Mouse (Mus musculus) Patski (cell line): Measurements from ENCODE around the gene Scimp. TPM values are rescaled to one million over a fixed set of nuclear protein-coding genes. Genes with fewer than 3 reads are reported as not detected.
"Not testable (repeated sequence)": the region's sequence is repeated elsewhere in the genome, so short reads cannot be mapped to it uniquely, and the experiment has no call there.

Source experiments
- ATAC-seq: fragments of 100-300 bp; one replicate; pipeline ENCODE4 v1.8.0; 2021
- CTCF ChIA-PET: fragments of 350-600 bp; sonication (Branson Sonifier 250); formaldehyde crosslinking; loops from one replicate; lab custom pipeline; 2022; ENCODE audit warnings: inconsistent platforms; lab: Charles Lee
- POLR2A ChIA-PET: fragments of 350-600 bp; sonication (Branson Sonifier 250); formaldehyde crosslinking; loops from one replicate; lab custom pipeline; 2022; ENCODE audit warnings: antibody characterized with exemption, inconsistent platforms; lab: Charles Lee
- DNase-seq: peaks from one replicate; pipeline ENCODE4 v3.0.0-alpha.2; 2011; ENCODE audit warnings: low read depth, low spot score
- H3K27me3 ChIP-seq: fragments of 371-371 bp; one replicate; pipeline ENCODE4 v1.5.1; 2021
- CTCF ChIP-seq: fragments of 100-300 bp; IDR thresholded peaks from one replicate; pipeline ENCODE4 v1.5.1; 2021
- in situ Hi-C: fragments of 300-500 bp; cut with MboI; formaldehyde crosslinking; loops from 3 replicates; pipeline ENCODE4 v1.11.1; 2018; ENCODE audit warnings: low pct_unique_long_range_greater_than_20kb, mixed read lengths
- polyA plus RNA-seq: library from polyadenylated mRNA; unstranded; gene quantifications from one replicate; pipeline ENCODE4 v1.2.3, GENCODE M21; 2021

Gene Scimp
- polyA plus RNA-seq, 1 experiment from 2014 or later, result 0.05 TPM

DNA sequence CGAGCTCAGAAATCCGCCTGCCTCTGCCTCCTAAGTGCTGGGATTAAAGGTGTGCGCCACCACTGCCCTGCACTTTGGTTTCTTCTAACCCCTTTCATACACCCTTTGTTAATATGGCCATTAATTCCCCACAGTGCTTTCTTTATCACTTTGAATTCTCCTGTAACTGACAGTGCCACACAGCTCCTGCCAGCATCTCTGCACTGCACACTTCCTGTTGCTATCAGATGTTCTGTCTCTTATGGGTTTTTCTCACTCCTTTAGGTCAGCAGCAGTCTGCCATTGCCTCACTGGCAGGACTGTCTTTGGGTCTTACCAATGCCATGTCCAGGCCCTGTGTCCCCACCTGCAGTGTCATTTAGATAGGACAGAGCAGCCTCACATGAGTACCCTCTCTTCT is 41.6 kb downstream of the Scimp start:
- ATAC-seq (no peak), DNase-seq (no peak)
- TF ChIP-seq CTCF, result no peak
- no peaks in the 10 kb centered on the region for H3K27me3 ChIP-seq
- CTCF ChIA-PET, result no interaction called here
- in situ Hi-C loops, result no loop called here
- POLR2A ChIA-PET, result no interaction called here

DNA sequence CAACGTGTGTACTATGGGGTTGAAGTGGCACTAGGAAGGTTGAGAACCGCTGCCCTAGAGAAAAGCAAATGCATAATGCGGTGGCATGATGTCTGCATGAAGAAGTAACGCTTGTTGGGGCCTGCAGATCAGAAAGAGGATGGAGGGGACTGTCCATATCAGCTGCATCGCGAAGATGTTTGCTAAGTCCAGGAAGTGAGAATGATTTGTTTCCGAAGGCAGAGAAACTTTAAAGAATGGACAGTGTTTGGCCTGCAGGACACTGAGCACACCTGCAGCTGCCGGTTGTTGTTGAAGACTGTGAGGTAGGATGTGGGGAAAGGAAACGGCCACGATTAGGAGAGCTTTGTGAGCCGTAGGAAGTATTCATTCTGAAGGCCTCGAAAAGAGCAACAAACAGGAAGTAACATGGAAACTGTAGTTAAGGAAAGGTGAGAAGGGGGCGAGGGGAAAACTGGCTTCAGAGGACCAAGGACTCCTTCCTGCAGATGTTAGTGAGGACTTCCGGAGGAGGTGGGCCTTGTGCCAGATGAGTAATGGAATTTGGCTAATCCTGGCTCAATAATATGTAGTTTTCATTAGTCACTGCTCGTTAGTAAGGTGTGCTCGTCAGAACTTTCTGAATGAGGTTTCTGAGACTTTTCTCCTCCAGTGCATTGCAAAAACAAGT is 46.5 kb downstream of the Scimp start:
- ChIA-PET POLR2A (interaction anchor here (0.6 kb wide), 1 partner anchor 242 kb away, joined by 3 read pairs; no protein-coding TSS in a partner anchor), CTCF (interaction anchor here (3.3 kb wide), 1 partner anchor 11 kb away, joined by 16 read pairs; no protein-coding TSS in a partner anchor)
- DNase-seq, result no peak
- in situ Hi-C loops, result no loop called here
- no peak for TF ChIP-seq CTCF
- ATAC-seq, result no peak
- no peaks in the 10 kb centered on the region for H3K27me3 ChIP-seq

DNA sequence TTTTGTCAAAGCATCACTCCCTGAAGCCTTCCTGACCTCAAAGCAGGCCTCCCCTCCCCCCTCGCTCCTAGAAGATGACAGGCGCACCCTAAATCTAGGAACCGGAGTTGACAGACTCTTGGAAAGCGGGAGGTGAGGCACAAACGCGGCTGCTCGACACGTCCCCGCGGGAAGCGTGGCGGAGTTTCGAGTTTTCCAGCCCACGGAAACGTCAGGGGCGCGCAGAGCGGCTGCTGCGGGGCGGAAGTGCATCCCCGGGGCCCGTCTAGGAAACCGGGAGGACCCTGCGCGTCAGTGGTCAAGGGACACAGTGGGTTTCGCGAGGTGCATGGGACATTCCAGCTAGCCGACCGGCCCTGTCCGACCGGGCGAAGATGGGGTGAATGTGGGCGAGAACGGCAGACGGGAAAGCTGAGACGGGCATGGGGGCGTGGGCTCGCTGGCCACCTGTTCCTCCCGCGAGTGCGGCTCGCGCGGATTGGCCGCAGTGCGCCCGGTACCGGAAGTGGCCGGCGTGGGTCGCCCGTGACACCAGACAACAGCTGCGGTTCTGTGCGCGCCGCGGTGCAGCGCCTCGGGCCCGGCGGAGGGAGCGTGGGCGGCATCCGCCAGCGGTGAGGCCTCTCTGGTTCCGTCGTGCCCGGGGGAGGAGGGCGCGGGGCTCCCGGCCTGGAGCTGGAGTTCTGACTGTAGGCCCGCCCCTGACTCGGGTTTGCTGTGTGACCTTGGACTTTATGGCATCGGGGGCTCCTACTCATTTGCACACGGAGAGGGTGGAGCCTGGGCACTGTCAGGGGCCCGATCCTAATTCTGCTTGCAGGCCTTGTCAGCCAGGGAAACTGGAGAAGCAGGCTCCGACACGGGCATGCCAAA is 48.2 kb downstream of the Scimp start, which contains the start of gene Zfp3:
Gene Zfp3, plus strand, starts transcription at position 274 of the 873 bp plus-strand sequence.
- POLR2A ChIA-PET, result interaction anchor here (0.6 to 0.9 kb wide), 2 partner anchors 9 to 80 kb away, joined by 3 read pairs; no protein-coding TSS in a partner anchor
- in situ Hi-C loops, result no loop called here
- TF ChIP-seq CTCF, result no peak
- CTCF ChIA-PET, result no interaction called here
- H3K27me3 ChIP-seq, result no peaks in the 10 kb centered on the region
- no peak for DNase-seq
- ATAC-seq, result peak; percentile 83

DNA sequence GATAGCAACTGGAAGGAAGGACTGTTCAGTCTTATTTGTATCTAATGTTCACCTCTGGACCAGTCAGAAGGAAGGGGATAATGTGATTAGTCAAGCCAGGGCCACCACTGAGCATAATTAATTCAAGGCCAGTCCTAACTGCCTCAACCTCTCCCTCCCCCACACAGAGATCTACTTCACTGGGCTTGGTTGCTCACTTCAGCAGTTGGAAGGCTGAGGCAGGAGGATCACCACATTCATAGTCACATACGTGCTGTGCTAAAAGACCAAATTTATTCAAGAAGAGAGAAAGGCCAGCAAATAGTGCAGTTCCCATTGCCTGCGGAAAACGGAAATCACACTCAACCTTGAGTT is 48.8 kb downstream of the Scimp start:
- no peak for TF ChIP-seq CTCF
- POLR2A ChIA-PET, result no interaction called here
- DNase-seq, result no peak
- CTCF ChIA-PET, result no interaction called here
- in situ Hi-C loops, result no loop called here
- no peak for ATAC-seq
- H3K27me3 ChIP-seq, result no peaks in the 10 kb centered on the region

DNA sequence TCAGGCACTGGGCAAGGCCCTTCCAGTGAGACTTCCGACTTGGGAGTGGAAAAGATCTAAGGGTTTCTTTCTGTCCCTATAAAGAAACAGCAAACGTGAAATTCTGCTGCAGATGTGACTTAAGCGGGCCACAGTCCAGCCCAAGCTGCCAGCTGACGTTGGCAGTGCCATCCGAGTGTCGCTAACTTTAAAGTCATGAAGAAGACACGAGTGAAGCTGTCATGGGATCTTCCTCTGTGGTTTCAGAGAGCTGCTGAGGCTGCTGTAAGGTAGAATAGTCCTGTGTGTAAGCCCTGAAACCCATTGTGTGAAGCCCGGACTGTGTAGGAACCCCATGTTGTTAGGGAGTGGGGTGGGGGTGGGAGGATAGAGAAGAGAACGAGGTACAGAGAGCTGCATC is 49.7 kb downstream of the Scimp start:
- POLR2A ChIA-PET, result no interaction called here
- DNase-seq (no peak), ATAC-seq (no peak)
- no peaks in the 10 kb centered on the region for H3K27me3 ChIP-seq
- TF ChIP-seq CTCF, result no peak
- CTCF ChIA-PET, result no interaction called here
- in situ Hi-C loops, result no loop called here

DNA sequence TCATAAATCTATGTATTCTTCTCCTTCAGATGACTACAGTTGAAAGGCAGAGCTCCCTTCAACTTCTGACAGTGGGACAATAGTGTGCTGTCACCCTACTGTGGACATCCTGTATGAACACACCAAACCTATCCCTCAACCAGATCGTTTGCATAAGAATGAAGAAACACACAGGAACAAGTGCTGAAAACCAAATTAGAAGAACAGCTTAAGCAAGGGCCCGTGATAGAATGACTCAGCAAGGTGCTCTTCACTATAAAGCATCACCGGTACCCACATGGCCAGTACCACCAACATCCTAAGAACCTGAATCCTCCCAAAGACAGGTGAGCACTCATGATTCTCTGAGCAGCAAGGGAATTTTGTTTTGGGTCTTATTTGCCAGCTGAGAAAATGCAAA is 51.9 kb downstream of the Scimp start:
- CTCF ChIA-PET, ATAC-seq, H3K27me3 ChIP-seq, POLR2A ChIA-PET, in situ Hi-C loops, DNase-seq: not testable (repeated sequence)

DNA sequence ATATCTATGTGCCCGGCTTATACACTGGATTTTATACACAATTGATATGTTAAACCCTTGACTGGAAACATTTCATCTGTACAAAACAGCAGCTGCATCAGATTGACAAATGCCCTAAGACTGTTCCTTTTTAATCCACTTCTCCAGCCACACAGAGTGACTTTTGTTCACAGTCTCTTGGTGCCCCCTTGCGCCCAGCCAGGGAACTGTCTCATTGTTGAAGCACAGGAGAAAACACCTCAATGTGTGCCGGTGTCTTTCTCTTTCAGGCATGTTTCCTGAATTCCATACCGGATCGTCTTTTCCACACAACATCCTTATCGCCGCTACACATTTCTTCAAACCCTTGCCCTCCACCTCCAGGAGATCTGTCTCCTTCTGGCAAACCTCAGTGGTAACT is 56.7 kb downstream of the Scimp start:
- in situ Hi-C loops, result loop anchor here (10.0 kb wide), 1 partner anchor 341 kb away; the partner anchor contains the start of gene Pelp1

DNA sequence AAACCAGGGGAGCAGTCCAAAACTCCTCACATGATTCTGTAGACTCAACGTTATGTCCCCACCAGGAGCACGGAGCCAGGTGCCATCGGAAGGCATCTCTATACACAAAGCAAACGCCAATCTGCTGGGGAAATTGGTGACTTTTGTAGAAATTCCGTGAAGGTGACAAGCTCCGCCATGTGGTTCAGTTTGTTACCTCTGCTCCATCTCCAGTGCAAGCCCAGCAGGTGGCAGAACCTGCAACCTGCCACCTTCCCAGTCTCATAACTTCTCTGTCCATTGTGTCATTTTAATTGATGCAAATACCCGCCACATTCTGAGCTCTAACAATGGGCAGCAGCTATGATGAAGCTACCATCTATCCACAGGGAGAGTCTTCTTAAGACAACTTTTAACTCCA is 57.4 kb downstream of the Scimp start:
- CTCF ChIA-PET, result interaction anchor here (0.7 to 1.5 kb wide), 10 partner anchors 10 to 228 kb away, joined by 3 to 5 read pairs (median 3); partner anchors contain the start of genes Rnf167 and Slc25a11

More for the DNA sequence above, 56.7 kb downstream of the Scimp start:
- TF ChIP-seq CTCF, result peak; percentile 92
- POLR2A ChIA-PET, result interaction anchor here (1.1 kb wide), 1 partner anchor 11 kb away, joined by 4 read pairs; no protein-coding TSS in a partner anchor
- peaks cover under 1% of the 10 kb centered on the region for H3K27me3 ChIP-seq
- ATAC-seq (no peak), DNase-seq (no peak)
- CTCF ChIA-PET, result interaction anchor here (0.7 to 1.5 kb wide), 8 partner anchors 10 to 228 kb away, joined by 3 to 5 read pairs (median 3); partner anchors contain the start of genes Rnf167 and Slc25a11

DNA sequence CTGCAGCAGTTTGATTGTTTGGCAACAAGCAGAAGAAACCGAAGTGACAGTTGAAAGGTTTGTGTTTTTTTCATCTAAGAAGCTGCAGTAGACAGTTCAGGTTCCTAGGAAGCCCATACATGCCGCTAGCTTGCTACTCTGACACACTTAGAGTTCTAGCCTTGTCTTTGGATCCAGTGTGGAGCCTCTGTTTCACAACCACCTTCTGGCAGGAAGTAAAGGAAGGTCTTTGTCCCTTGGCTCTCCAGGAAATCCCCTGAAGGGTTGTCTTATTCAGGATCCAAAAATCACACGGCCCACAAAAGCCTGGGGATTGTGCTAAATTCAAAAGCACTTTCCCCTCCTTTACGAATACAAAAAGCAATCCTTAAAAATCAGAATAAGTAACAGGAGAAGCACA is 57.9 kb downstream of the Scimp start:
- CTCF ChIA-PET, result interaction anchor here (0.8 to 1.1 kb wide), 4 partner anchors 9 to 47 kb away, joined by 3 to 5 read pairs (median 3); no protein-coding TSS in a partner anchor
- no peak for DNase-seq
- no peak for TF ChIP-seq CTCF
- in situ Hi-C loops, result loop anchor here (5.0 to 10.0 kb wide), 4 partner anchors 67 to 340 kb away; partner anchors contain the start of genes Camta2, Gltpd2 and Pelp1
- ATAC-seq, result no peak
- POLR2A ChIA-PET, result interaction anchor here (1.1 kb wide), 1 partner anchor 10 kb away, joined by 4 read pairs; no protein-coding TSS in a partner anchor
- H3K27me3 ChIP-seq, result peaks cover 3% of the 10 kb centered on the region

More for the DNA sequence above, 57.4 kb downstream of the Scimp start:
- in situ Hi-C loops, result loop anchor here (5.0 to 10.0 kb wide), 4 partner anchors 68 to 340 kb away; partner anchors contain the start of genes Camta2, Gltpd2 and Pelp1
- peak; percentile 38 for TF ChIP-seq CTCF
- ATAC-seq (no peak), DNase-seq (no peak)
- H3K27me3 ChIP-seq, result peaks cover 3% of the 10 kb centered on the region
- POLR2A ChIA-PET, result interaction anchor here (0.6 to 1.1 kb wide), 2 partner anchors 9 to 10 kb away, joined by 3 to 4 read pairs; partner anchors contain the start of gene Zfp3

DNA sequence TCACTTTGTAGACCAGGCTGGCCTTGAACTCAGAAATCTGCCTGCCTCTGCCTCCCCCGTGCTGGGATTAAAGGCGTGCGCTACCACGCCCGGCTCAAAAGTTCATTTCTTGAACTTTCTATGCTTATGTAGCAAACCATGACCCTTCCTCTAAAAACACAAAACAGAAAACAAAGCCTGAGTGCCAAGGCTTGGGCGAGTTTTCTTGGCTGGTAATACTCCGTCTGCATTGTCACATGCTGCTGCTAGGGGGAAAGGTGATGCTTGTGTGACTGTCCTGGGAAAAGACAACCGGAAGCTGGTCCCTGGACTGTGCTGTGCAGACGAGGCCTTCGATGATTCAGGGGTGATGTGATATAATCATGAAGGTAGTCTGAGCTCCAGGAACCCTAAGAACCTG is 59.2 kb downstream of the Scimp start:
- in situ Hi-C loops, result loop anchor here (5.0 to 10.0 kb wide), 4 partner anchors 66 to 338 kb away; partner anchors contain the start of genes Camta2, Gltpd2 and Pelp1
- ChIA-PET POLR2A (no interaction called here), CTCF (no interaction called here)
- ATAC-seq (no peak), DNase-seq (no peak)
- no peak for TF ChIP-seq CTCF
- H3K27me3 ChIP-seq, result peaks cover 3% of the 10 kb centered on the region
